Mouse (Mus musculus) Patski (cell line): ENCODE measurements at regions not wholly inside any gene's neighbourhood (a gene's known extent, or its start where the extent isn't known, plus 50 kb on each side); places are given as distances from the start of the nearest gene placed in this dataset.

Source experiments
- ATAC-seq: fragments of 100-300 bp; one replicate; pipeline ENCODE4 v1.8.0; 2021
- CTCF ChIA-PET: fragments of 350-600 bp; sonication (Branson Sonifier 250); formaldehyde crosslinking; loops from one replicate; lab custom pipeline; 2022; ENCODE audit warnings: inconsistent platforms; lab: Charles Lee
- POLR2A ChIA-PET: fragments of 350-600 bp; sonication (Branson Sonifier 250); formaldehyde crosslinking; loops from one replicate; lab custom pipeline; 2022; ENCODE audit warnings: antibody characterized with exemption, inconsistent platforms; lab: Charles Lee
- DNase-seq: peaks from one replicate; pipeline ENCODE4 v3.0.0-alpha.2; 2011; ENCODE audit warnings: low read depth, low spot score
- H3K27me3 ChIP-seq: fragments of 371-371 bp; one replicate; pipeline ENCODE4 v1.5.1; 2021
- CTCF ChIP-seq: fragments of 100-300 bp; IDR thresholded peaks from one replicate; pipeline ENCODE4 v1.5.1; 2021
- in situ Hi-C: fragments of 300-500 bp; cut with MboI; formaldehyde crosslinking; loops from 3 replicates; pipeline ENCODE4 v1.11.1; 2018; ENCODE audit warnings: low pct_unique_long_range_greater_than_20kb, mixed read lengths

- ATAC-seq (no peak), DNase-seq (no peak)
- POLR2A ChIA-PET: no interaction called here
- no peaks in the 10 kb centered on the region for H3K27me3 ChIP-seq
- TF ChIP-seq CTCF: no peak
- in situ Hi-C loops: no loop called here
- CTCF ChIA-PET: no interaction called here
These were observed 142.0 kb upstream of the Cntnap4 start for GRCm38 (mm10) chr8:112427721-112428389.

GRCm38 (mm10) chr8:112411968-112412367, 157.9 kb upstream of the Cntnap4 start:
- no peaks in the 10 kb centered on the region for H3K27me3 ChIP-seq
- POLR2A ChIA-PET: no interaction called here
- no peak for ATAC-seq
- CTCF ChIA-PET: interaction anchor here (0.9 kb wide), 1 partner anchor 45 kb away, joined by 3 read pairs; no protein-coding TSS in a partner anchor
- no peak for DNase-seq
- TF ChIP-seq CTCF: no peak
- in situ Hi-C loops: no loop called here

- TF ChIP-seq CTCF: peak; percentile 58
- ChIA-PET POLR2A (no interaction called here), CTCF (interaction anchor here (0.9 kb wide), 1 partner anchor 46 kb away, joined by 3 read pairs; no protein-coding TSS in a partner anchor)
- in situ Hi-C loops: no loop called here
- DNase-seq (no peak), ATAC-seq (no peak)
- no peaks in the 10 kb centered on the region for H3K27me3 ChIP-seq
These were observed 158.6 kb upstream of the Cntnap4 start for GRCm38 (mm10) chr8:112411213-112411612.

- DNase-seq: no peak
- in situ Hi-C loops: no loop called here
- no peak for ATAC-seq
- ChIA-PET POLR2A (no interaction called here), CTCF (no interaction called here)
- TF ChIP-seq CTCF: no peak
- no peaks in the 10 kb centered on the region for H3K27me3 ChIP-seq
These were observed 161.6 kb upstream of the Cntnap4 start for GRCm38 (mm10) chr8:112408211-112408735.

- in situ Hi-C loops: no loop called here
- ATAC-seq: no peak
- ChIA-PET CTCF (interaction anchor here (1.2 to 1.7 kb wide), 2 partner anchors 11 to 13 kb away, joined by 3 to 5 read pairs; no protein-coding TSS in a partner anchor), POLR2A (no interaction called here)
- no peak for TF ChIP-seq CTCF
- DNase-seq: no peak
- no peaks in the 10 kb centered on the region for H3K27me3 ChIP-seq
These were observed 165.8 kb upstream of the Cntnap4 start for GRCm38 (mm10) chr8:112404087-112404486.

GRCm38 (mm10) chr8:112397438-112397837, 172.4 kb upstream of the Cntnap4 start:
- DNase-seq (no peak), ATAC-seq (no peak)
- CTCF ChIA-PET: no interaction called here
- no peak for TF ChIP-seq CTCF
- peaks cover 4% of the 10 kb centered on the region for H3K27me3 ChIP-seq
- POLR2A ChIA-PET: no interaction called here
- in situ Hi-C loops: no loop called here

GRCm38 (mm10) chr8:112390108-112390507, 179.7 kb upstream of the Cntnap4 start:
- no peaks in the 10 kb centered on the region for H3K27me3 ChIP-seq
- DNase-seq (no peak), ATAC-seq (no peak)
- ChIA-PET POLR2A (no interaction called here), CTCF (no interaction called here)
- no peak for TF ChIP-seq CTCF
- in situ Hi-C loops: no loop called here

- in situ Hi-C loops: no loop called here
- CTCF ChIA-PET: interaction anchor here (1.2 to 1.5 kb wide), 2 partner anchors 10 to 15 kb away, joined by 4 read pairs; no protein-coding TSS in a partner anchor
- peak; percentile 30 for TF ChIP-seq CTCF
- H3K27me3 ChIP-seq: peaks cover 4% of the 10 kb centered on the region
- no peak for DNase-seq
- no peak for ATAC-seq
- POLR2A ChIA-PET: no interaction called here
These were observed 221.5 kb upstream of the Cntnap4 start for GRCm38 (mm10) chr8:112348323-112348722.

- in situ Hi-C loops: no loop called here
- POLR2A ChIA-PET: no interaction called here
- ATAC-seq (no peak), DNase-seq (no peak)
- no peak for TF ChIP-seq CTCF
- H3K27me3 ChIP-seq: peaks cover 13% of the 10 kb centered on the region
- CTCF ChIA-PET: interaction anchor here (1.3 kb wide), 1 partner anchor 15 kb away, joined by 4 read pairs; no protein-coding TSS in a partner anchor
These were observed 236.7 kb upstream of the Cntnap4 start for GRCm38 (mm10) chr8:112333171-112333570.

- CTCF ChIA-PET: no interaction called here
- in situ Hi-C loops: no loop called here
These were observed 237.8 kb upstream of the Cntnap4 start for GRCm38 (mm10) chr8:112332021-112332420.

GRCm38 (mm10) chr8:112309816-112310215, 260.0 kb upstream of the Cntnap4 start:
- ATAC-seq (no peak), DNase-seq (no peak)
- H3K27me3 ChIP-seq: no peaks in the 10 kb centered on the region
- ChIA-PET CTCF (no interaction called here), POLR2A (no interaction called here)
- TF ChIP-seq CTCF: no peak
- in situ Hi-C loops: no loop called here

More at GRCm38 (mm10) chr8:112332021-112332420, 237.8 kb upstream of the Cntnap4 start:
- POLR2A ChIA-PET: no interaction called here
- TF ChIP-seq CTCF: no peak
- peaks cover 13% of the 10 kb centered on the region for H3K27me3 ChIP-seq
- DNase-seq: no peak
- no peak for ATAC-seq
